15 mouse cellular contexts compared by ENCODE assay signal in the genomic region with DNA sequence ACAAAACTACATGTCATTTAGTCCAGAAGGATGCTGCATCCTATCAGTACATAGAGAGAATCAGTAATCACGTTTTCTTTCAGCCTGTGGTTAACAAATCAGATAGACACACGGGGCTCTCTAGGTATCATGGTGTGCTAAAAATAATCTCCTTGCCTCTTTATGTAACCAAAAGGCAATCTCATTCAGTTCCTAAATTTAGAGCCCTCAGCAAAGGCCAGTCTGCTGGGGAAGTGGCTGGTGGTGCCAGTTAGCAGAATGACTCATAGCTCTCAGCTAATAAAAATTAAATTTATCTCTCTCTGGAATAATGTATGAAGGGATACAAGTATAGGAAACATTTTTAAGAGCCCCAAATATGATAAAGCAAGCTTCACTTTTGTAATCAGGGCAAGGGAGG.
DNase-seq lines count a peak whose midpoint lies in the region; ATAC-seq and TF ChIP-seq lines count a peak whose summit lies in the region.
"Had no signal": no experiment of that assay in that cellular context is flagged by ENCODE, and none has a peak within 500 bp of the region (broad histone marks: within the 10 kb centered on the region; RNA-seq: fewer than 3 reads in every experiment).

No protein-coding gene starts in this region.

- no peak overlapping the region for H3K4me2 ChIP-seq in heart, embryonic 16.5 days (ENCODE audit: low read depth, low read length)
- H3K4me2 ChIP-seq in midbrain, embryonic 13.5 days (replicated peaks) = no peak overlapping the region
- H3K4me2 ChIP-seq: hindbrain, embryonic 14.5 days; liver, embryonic 15.5 days had no signal

- no peaks in the 10 kb centered on the region for H3K36me3 ChIP-seq in heart, adult 2 months (ENCODE audit: control insufficient read depth, insufficient read depth, low read length)
- no peaks in the 10 kb centered on the region for H3K36me3 ChIP-seq in heart, embryonic 16.5 days (ENCODE audit: control insufficient read depth, insufficient read depth)
- H3K36me3 ChIP-seq in midbrain, embryonic 13.5 days = no peaks in the 10 kb centered on the region
- H3K36me3 ChIP-seq: liver, embryonic 15.5 days had no signal

- peak overlapping the region; percentile 47 for H3K27ac ChIP-seq in heart, adult 2 months
- peak overlapping the region; percentile 31 for H3K27ac ChIP-seq in heart, embryonic 16.5 days (ENCODE audit: low read length)
- no peak overlapping the region for H3K27ac ChIP-seq in midbrain, embryonic 13.5 days
- H3K27ac ChIP-seq: hindbrain, embryonic 14.5 days; liver, embryonic 15.5 days; macrophage had no signal

- DNase-seq in heart, adult 2 months = peak in 1 of 2 experiments; percentile 4
- no peak for DNase-seq in heart, postnatal 25 days (ENCODE audit: low spot score)
- peak; percentile 16 for DNase-seq in adipocyte (ENCODE audit: low spot score)
- DNase-seq in cerebellum, adult 18-20 months = peak; percentile 30 to 62
- DNase-seq in right cerebral cortex, postnatal 14 days = no peak
- DNase-seq: kidney, adult 18-20 months; layer of hippocampus, adult 9-11 months; right cerebral cortex, adult 18-20 months; thymus, adult 18-20 months had no signal

- H3K27me3 ChIP-seq in heart, adult 2 months (ENCODE audit: control insufficient read depth, insufficient read depth, low read length) = no peaks in the 10 kb centered on the region
- H3K27me3 ChIP-seq in heart, embryonic 16.5 days (ENCODE audit: control insufficient read depth, insufficient read depth, low read length) = no peaks in the 10 kb centered on the region
- H3K27me3 ChIP-seq in midbrain, embryonic 13.5 days = no peaks in the 10 kb centered on the region
- H3K27me3 ChIP-seq: liver, embryonic 15.5 days had no signal

- ATAC-seq in heart, embryonic 16.5 days (replicated peaks; ENCODE audit: extremely low read depth, insufficient read depth, low FRiP score) = peak; percentile 73
- ATAC-seq in midbrain, embryonic 13.5 days = no peak

- H3K4me3 ChIP-seq in heart, adult 2 months = no peak overlapping the region
- H3K4me3 ChIP-seq in heart, embryonic 16.5 days (ENCODE audit: low read length) = no peak overlapping the region
- H3K4me3 ChIP-seq in midbrain, embryonic 13.5 days (replicated peaks) = no peak overlapping the region
- H3K4me3 ChIP-seq: erythroblast, embryonic 14.5 days; liver, embryonic 15.5 days had no signal

- TF ChIP-seq EP300 in heart, adult 2 months (IDR thresholded peaks at IDR 0.05; ENCODE audit: insufficient read depth, low read depth, low read length) = no peak

- H3K4me1 ChIP-seq in heart, adult 2 months (ENCODE audit: control insufficient read depth, insufficient read depth, low read length) = no peaks in the 10 kb centered on the region
- H3K4me1 ChIP-seq in heart, embryonic 16.5 days (ENCODE audit: control insufficient read depth, insufficient read depth, low read length) = no peaks in the 10 kb centered on the region
- no peaks in the 10 kb centered on the region for H3K4me1 ChIP-seq in midbrain, embryonic 13.5 days (replicated peaks)
- H3K4me1 ChIP-seq: liver, embryonic 15.5 days had no signal

- no peaks in the 10 kb centered on the region for H3K9me3 ChIP-seq in heart, embryonic 16.5 days (replicated peaks; ENCODE audit: control insufficient read depth, low read length)
- H3K9me3 ChIP-seq in midbrain, embryonic 13.5 days = no peaks in the 10 kb centered on the region
- H3K9me3 ChIP-seq: liver, embryonic 15.5 days had no signal

- H3K79me2 ChIP-seq in heart, adult 2 months (replicated peaks; ENCODE audit: control insufficient read depth, insufficient read depth, low read length) = no peaks in the 10 kb centered on the region

- no peak overlapping the region for H3K9ac ChIP-seq in heart, adult 2 months (ENCODE audit: low read depth, low read length)
- no peak overlapping the region for H3K9ac ChIP-seq in heart, embryonic 16.5 days (ENCODE audit: low read length)
- no peak overlapping the region for H3K9ac ChIP-seq in midbrain, embryonic 13.5 days (replicated peaks)
- H3K9ac ChIP-seq: hindbrain, embryonic 14.5 days; liver, embryonic 15.5 days had no signal

- TF ChIP-seq CTCF in heart, adult 2 months (IDR thresholded peaks at IDR 0.05) = no peak

- intact Hi-C loops in heart, adult 2 months (cut with DNase I) = no loop called here
- intact Hi-C loops in heart, postnatal 25 days (cut with DNase I) = no loop called here

- WGBS in heart, adult 2 months = 16% methylated on average over 2 of the region's 2 CpGs
- WGBS in heart, embryonic 16.5 days = 17% methylated on average over 2 of the region's 2 CpGs
- 48% methylated on average over 2 of the region's 2 CpGs for WGBS in midbrain, embryonic 13.5 days

- TF ChIP-seq POLR2A in heart, adult 2 months (IDR thresholded peaks at IDR 0.05; ENCODE audit: insufficient read depth, low read depth, low read length) = no peak

Comparison
In these comparisons a context has a peak if more than half of its experiments do, and no peak if none do; other contexts are left out.
1. DNase-seq: peak in adipocyte (single experiment) and cerebellum, adult 18-20 months (2 of 2); none in heart, postnatal 25 days (single experiment) and right cerebral cortex, postnatal 14 days (single experiment).